In the genomic region with DNA sequence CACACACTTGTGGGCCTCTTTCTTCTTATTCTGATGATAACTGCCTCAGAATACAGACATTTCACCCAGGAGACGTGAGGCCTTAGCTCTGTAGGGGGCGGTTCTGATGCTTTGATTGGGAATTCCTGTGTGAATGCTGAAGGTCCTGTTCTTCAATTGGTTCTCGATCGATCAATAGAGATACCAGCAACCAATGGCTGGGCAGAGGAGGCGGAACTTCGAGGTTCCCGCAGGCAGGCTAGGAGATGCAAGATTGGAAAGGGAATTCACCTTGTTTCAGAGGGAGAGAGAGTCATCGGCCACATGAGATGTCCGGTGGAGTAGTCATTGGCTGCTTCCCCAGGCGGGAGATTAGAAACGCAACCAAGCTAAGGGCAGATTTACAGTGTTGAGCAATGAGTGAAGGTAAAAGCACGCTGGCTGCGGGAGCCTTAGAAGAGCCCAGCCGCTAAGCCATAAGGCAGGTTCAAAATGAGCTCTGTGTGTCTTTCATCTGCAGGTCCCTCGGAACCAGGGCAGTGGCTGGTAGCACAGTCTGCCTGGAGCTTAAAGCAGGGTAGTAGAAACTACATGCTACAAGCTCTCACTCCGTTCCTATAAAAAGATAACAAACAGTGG, we compare ENCODE assay signal across 8 mouse cellular contexts.
DNase-seq lines count a peak whose midpoint lies in the region; ATAC-seq and TF ChIP-seq lines count a peak whose summit lies in the region.

No protein-coding gene starts in this region.

- no peak for TF ChIP-seq EP300 in lung, postnatal 0 days (IDR thresholded peaks at IDR 0.05)

- H3K27ac ChIP-seq in lung, postnatal 0 days (ENCODE audit: low read length) = no peak overlapping the region
- H3K27ac ChIP-seq in embryonic facial prominence, embryonic 12.5 days = no peak overlapping the region
- H3K27ac ChIP-seq in intestine, embryonic 14.5 days (ENCODE audit: low read depth) = peak overlapping the region; percentile 72
- no peak overlapping the region for H3K27ac ChIP-seq in stomach, embryonic 16.5 days (ENCODE audit: low read length)

- no peak overlapping the region for H3K4me3 ChIP-seq in lung, postnatal 0 days (ENCODE audit: low read depth, low read length)
- H3K4me3 ChIP-seq in embryonic facial prominence, embryonic 12.5 days = peak overlapping the region; percentile 33
- peak overlapping the region; percentile 26 for H3K4me3 ChIP-seq in intestine, embryonic 14.5 days (ENCODE audit: low read depth, low read length)
- H3K4me3 ChIP-seq in stomach, embryonic 16.5 days (replicated peaks; ENCODE audit: low read length) = peak overlapping the region; percentile 38

- H3K9ac ChIP-seq in lung, postnatal 0 days (replicated peaks; ENCODE audit: low read depth) = no peak overlapping the region
- H3K9ac ChIP-seq in embryonic facial prominence, embryonic 12.5 days = 0 out of 2 replicates have a peak overlapping the region, but pooled peaks have one; percentile 8
- H3K9ac ChIP-seq in intestine, embryonic 14.5 days (ENCODE audit: low read length) = no peak overlapping the region
- H3K9ac ChIP-seq in stomach, embryonic 16.5 days (ENCODE audit: low read length) = peak overlapping the region; percentile 40; the same call in 1 of the 2 replicates

- H3K4me1 ChIP-seq in lung, postnatal 0 days (ENCODE audit: insufficient read depth, low read depth, low read length) = no peaks in the 10 kb centered on the region
- H3K4me1 ChIP-seq in embryonic facial prominence, embryonic 12.5 days = no peaks in the 10 kb centered on the region
- H3K4me1 ChIP-seq in intestine, embryonic 14.5 days (replicated peaks; ENCODE audit: control insufficient read depth, insufficient read depth, low read length) = 0 out of 2 replicates have a peak, but pooled peaks cover 3% of the 10 kb centered on the region
- H3K4me1 ChIP-seq in stomach, embryonic 16.5 days (ENCODE audit: control insufficient read depth, insufficient read depth, low read length) = no peaks in the 10 kb centered on the region

- H3K27me3 ChIP-seq in lung, postnatal 0 days (replicated peaks; ENCODE audit: insufficient read depth, low read length) = no peaks in the 10 kb centered on the region
- H3K27me3 ChIP-seq in embryonic facial prominence, embryonic 12.5 days = no peaks in the 10 kb centered on the region
- no peaks in the 10 kb centered on the region for H3K27me3 ChIP-seq in intestine, embryonic 14.5 days (replicated peaks; ENCODE audit: control insufficient read depth, insufficient read depth, low read length)
- no peaks in the 10 kb centered on the region for H3K27me3 ChIP-seq in stomach, embryonic 16.5 days (ENCODE audit: control insufficient read depth, insufficient read depth, low read length)

- no peaks in the 10 kb centered on the region for H3K9me3 ChIP-seq in lung, postnatal 0 days (ENCODE audit: low read length)
- H3K9me3 ChIP-seq in embryonic facial prominence, embryonic 12.5 days = no peaks in the 10 kb centered on the region
- no peaks in the 10 kb centered on the region for H3K9me3 ChIP-seq in intestine, embryonic 14.5 days (ENCODE audit: control insufficient read depth, low read length)
- H3K9me3 ChIP-seq in stomach, embryonic 16.5 days (replicated peaks; ENCODE audit: control insufficient read depth, low read length) = no peaks in the 10 kb centered on the region

- 24% methylated on average over 16 of the region's 16 CpGs for WGBS in lung, postnatal 0 days
- WGBS in embryonic facial prominence, embryonic 12.5 days = 19% methylated on average over 16 of the region's 16 CpGs
- WGBS in intestine, embryonic 14.5 days = 14% methylated on average over 16 of the region's 16 CpGs
- WGBS in stomach, embryonic 16.5 days = 14% methylated on average over 16 of the region's 16 CpGs

- ATAC-seq in lung, postnatal 0 days = peak; percentile 75
- peak; percentile 87 for ATAC-seq in embryonic facial prominence, embryonic 12.5 days (ENCODE audit: insufficient number of reproducible peaks, insufficient read depth, low FRiP score, low TSS enrichment)
- peak; percentile 86 for ATAC-seq in intestine, embryonic 14.5 days (replicated peaks; ENCODE audit: low FRiP score, low TSS enrichment, low read depth)
- peak; percentile 88 for ATAC-seq in stomach, embryonic 16.5 days (ENCODE audit: insufficient read depth, low FRiP score)

- peak; percentile 68 for DNase-seq in lung, postnatal 0 days (ENCODE audit: low spot score)
- no peak for DNase-seq in lung, postnatal 4 days
- DNase-seq in intestine, embryonic 14.5 days (ENCODE audit: low spot score) = peak; percentile 79
- peak; percentile 80 for DNase-seq in mesoderm, embryonic 11.5 days (ENCODE audit: low read depth, low spot score)
- DNase-seq in c-Kit-positive CD71-positive TER-119-positive erythroid progenitor cells, embryonic 14.5 days (ENCODE audit: low spot score) = no peak
- no peak for DNase-seq in thymus, adult 18-20 months

- H3K36me3 ChIP-seq in lung, postnatal 0 days (ENCODE audit: insufficient read depth, low read length) = no peaks in the 10 kb centered on the region
- H3K36me3 ChIP-seq in embryonic facial prominence, embryonic 12.5 days = no peaks in the 10 kb centered on the region
- H3K36me3 ChIP-seq in intestine, embryonic 14.5 days (ENCODE audit: control insufficient read depth, insufficient read depth, low read length) = no peaks in the 10 kb centered on the region
- H3K36me3 ChIP-seq in stomach, embryonic 16.5 days (ENCODE audit: control insufficient read depth, insufficient read depth, low read length) = no peaks in the 10 kb centered on the region

- no peak for TF ChIP-seq CTCF in lung, postnatal 0 days (IDR thresholded peaks at IDR 0.05)

- H3K4me2 ChIP-seq in lung, postnatal 0 days (replicated peaks; ENCODE audit: low read depth, low read length) = peak overlapping the region; percentile 25
- peak overlapping the region; percentile 49 for H3K4me2 ChIP-seq in embryonic facial prominence, embryonic 12.5 days (replicated peaks)
- H3K4me2 ChIP-seq in intestine, embryonic 14.5 days (ENCODE audit: low read length) = peak overlapping the region; percentile 50
- H3K4me2 ChIP-seq in stomach, embryonic 16.5 days (ENCODE audit: low read depth, low read length) = peak overlapping the region; percentile 50

Comparison
In these comparisons a context has a peak if more than half of its experiments do, and no peak if none do; other contexts are left out.
1. DNase-seq: peak in lung, postnatal 0 days (single experiment), intestine, embryonic 14.5 days (single experiment) and mesoderm, embryonic 11.5 days (single experiment); none in lung, postnatal 4 days (0 of 2), c-Kit-positive CD71-positive TER-119-positive erythroid progenitor cells, embryonic 14.5 days (single experiment) and thymus, adult 18-20 months (0 of 2).
2. H3K9ac ChIP-seq: peak in embryonic facial prominence, embryonic 12.5 days (single experiment) and stomach, embryonic 16.5 days (single experiment); none in lung, postnatal 0 days (single experiment) and intestine, embryonic 14.5 days (single experiment).
3. Peak in every context shown above with its lines, with median percentiles within 50 percentile points of each other: ATAC-seq and H3K4me2 ChIP-seq.